Mouse (Mus musculus): ENCODE measurements around the gene 1500011B03Rik.

DNA sequence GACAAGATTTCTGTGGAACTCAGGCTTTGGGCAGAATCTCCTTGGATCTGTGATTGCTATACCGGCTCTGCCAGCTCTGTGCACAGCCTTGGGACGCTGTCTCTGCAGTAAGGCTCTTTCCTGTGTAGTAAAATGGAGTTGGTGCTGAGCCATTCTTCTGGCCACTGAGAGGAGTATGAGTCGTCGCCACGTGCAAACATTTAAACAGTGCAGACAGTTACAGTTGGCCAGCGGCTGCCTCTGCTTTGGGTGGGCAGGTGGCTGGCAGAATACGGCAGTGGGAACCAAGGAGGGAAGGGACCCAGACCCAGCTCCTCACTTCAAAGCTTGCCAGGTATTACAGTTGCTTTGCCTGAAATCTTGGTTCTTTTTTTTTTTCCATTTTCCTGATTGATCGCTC is 26.0 kb downstream of the 1500011B03Rik start:
- no peak for TF ChIP-seq POLR2A (IDR thresholded peaks at IDR 0.05; ENCODE audit: control insufficient read depth, extremely low read depth, insufficient read depth, low read length, poor library complexity)
- TF ChIP-seq CTCF (IDR thresholded peaks at IDR 0.05; ENCODE audit: borderline replicate concordance, control insufficient read depth, extremely low read depth, insufficient read depth, low read length, poor library complexity), result no peak
